Mouse (Mus musculus) embryo, embryonic 10.5 days (tissue): ENCODE results near the gene Trim29.

ENCODE experiments used
- DNase-seq: peaks from one replicate; pipeline ENCODE4 v3.0.0-alpha.2; 2015; ENCODE audit warnings: low spot score

Gene Trim29

GRCm38 (mm10) chr9:43384400-43384799 lies 73.8 kb downstream of the Trim29 start:
- no peak for DNase-seq
